Comparison of ENCODE assay signal across 9 mouse cellular contexts in genomic region chr3:65938211-65938610, GRCm38 (mm10). TPM values are rescaled to one million over a fixed set of nuclear protein-coding genes. Genes with fewer than 3 reads are reported as not detected.
A peak's percentile ranks its signal among the peaks of the same experiment; 100 is the strongest.
DNase-seq lines count a peak whose midpoint lies in the region; ATAC-seq and TF ChIP-seq lines count a peak whose summit lies in the region.
"Had no signal": no experiment of that assay in that cellular context is flagged by ENCODE, and none has a peak within 500 bp of the region (broad histone marks: within the 10 kb centered on the region; RNA-seq: fewer than 3 reads in every experiment).

No protein-coding gene starts in this region.

- 0 out of 2 replicates have a peak, but pooled peaks have one; percentile 18 for ATAC-seq in kidney, embryonic 15.5 days (replicated peaks; ENCODE audit: low FRiP score)
- no peak for ATAC-seq in monocyte, adult 5-6 weeks (replicated peaks; ENCODE audit: insufficient number of reproducible peaks, low FRiP score, low TSS enrichment, poor library complexity, severe bottlenecking)

- no peak overlapping the region for H3K27ac ChIP-seq in kidney, embryonic 15.5 days
- H3K27ac ChIP-seq: lung, embryonic 15.5 days had no signal

- TF ChIP-seq CTCF in E14TG2a.4 (conservative IDR thresholded peaks at IDR 0.05; ENCODE audit: low read length), result peak; percentile 52

- H3K4me2 ChIP-seq in kidney, embryonic 15.5 days, result no peak overlapping the region
- H3K4me2 ChIP-seq: lung, embryonic 15.5 days had no signal

- H3K4me1 ChIP-seq in kidney, embryonic 15.5 days, result no peaks in the 10 kb centered on the region
- H3K4me1 ChIP-seq in E14TG2a.4 (replicated peaks; ENCODE audit: low read depth, low read length), result no peaks in the 10 kb centered on the region; the same call in 1 of the 2 replicates
- H3K4me1 ChIP-seq: lung, embryonic 15.5 days had no signal

- H3K36me3 ChIP-seq in kidney, embryonic 15.5 days, result no peaks in the 10 kb centered on the region
- H3K36me3 ChIP-seq in E14TG2a.4 (ENCODE audit: insufficient read depth, low read length), result no peaks in the 10 kb centered on the region
- H3K36me3 ChIP-seq: lung, embryonic 15.5 days had no signal

- H3K4me3 ChIP-seq in kidney, embryonic 15.5 days (replicated peaks), result no peak overlapping the region
- no peak overlapping the region for H3K4me3 ChIP-seq in E14TG2a.4 (replicated peaks; ENCODE audit: low read length)
- H3K4me3 ChIP-seq: lung, embryonic 15.5 days had no signal

- DNase-seq in kidney, adult 8-10 months, result no peak
- peak; percentile 67 for DNase-seq in brain, adult 2 months (ENCODE audit: low read depth, low spot score)
- peak; percentile 46 for DNase-seq in lung, postnatal 36 days
- DNase-seq in spleen, postnatal 4 days (ENCODE audit: low spot score in 2 of 2), result no peak
- DNase-seq in thymus, postnatal 4 days, result no peak

- H3K9me3 ChIP-seq in kidney, embryonic 15.5 days (replicated peaks), result no peaks in the 10 kb centered on the region
- no peaks in the 10 kb centered on the region for H3K9me3 ChIP-seq in E14TG2a.4 (ENCODE audit: low read length)
- H3K9me3 ChIP-seq: lung, embryonic 15.5 days had no signal

- 30% methylated on average over 3 of the region's 3 CpGs for WGBS in kidney, embryonic 15.5 days

- H3K27me3 ChIP-seq in kidney, embryonic 15.5 days, result no peaks in the 10 kb centered on the region
- no peaks in the 10 kb centered on the region for H3K27me3 ChIP-seq in E14TG2a.4 (ENCODE audit: insufficient read depth, low read length)
- H3K27me3 ChIP-seq: lung, embryonic 15.5 days had no signal

- H3K9ac ChIP-seq in kidney, embryonic 15.5 days, result no peak overlapping the region
- H3K9ac ChIP-seq: lung, embryonic 15.5 days had no signal

RNA-seq across cellular contexts. Expression of gene Ccnl1, which starts 19.8 kb away (rescaled TPM):
- polyA plus RNA-seq in kidney, embryonic 15.5 days (2015; fragmentation: Nextera tagmentation; extraction: Ambion mirVana), result 99.6 and 101 TPM in 2 replicates
- 637 to 1,006 TPM (median 735 TPM) in 3 replicates for total RNA-seq in monocyte, adult 5-6 weeks (2017)

Comparison
In these comparisons a context has a peak if more than half of its experiments do, and no peak if none do; other contexts are left out.
1. DNase-seq: peak in brain, adult 2 months (single experiment) and lung, postnatal 36 days (single experiment); none in kidney, adult 8-10 months (0 of 2), spleen, postnatal 4 days (0 of 2) and thymus, postnatal 4 days (single experiment).